In genomic region chr7:138909277-138910192, GRCm38 (mm10) we compare ENCODE assay signal across 8 mouse cellular contexts. TPM values are rescaled to one million over a fixed set of nuclear protein-coding genes. Genes with fewer than 3 reads are reported as not detected.
DNase-seq lines count a peak whose midpoint lies in the region; ATAC-seq lines count a peak whose summit lies in the region.

Gene Bnip3, minus strand, starts transcription at chr7:138909519.

- WGBS in intestine, embryonic 15.5 days: under 1% methylated on average over 65 of the region's 66 CpGs

- peak; percentile 95 for ATAC-seq in intestine, embryonic 15.5 days
- peak; percentile 90 for ATAC-seq in megakaryocyte-erythroid progenitor cell, adult 5-6 weeks (replicated peaks; ENCODE audit: low FRiP score, low TSS enrichment, poor library complexity, severe bottlenecking)

- peak; percentile 96 for DNase-seq in adrenal gland, adult 2 months
- DNase-seq in embryo, embryonic 11 days: peak; percentile 96
- DNase-seq in gastrocnemius, postnatal 36 days: peak; percentile 79 to 82
- peak; percentile 84 to 88 for DNase-seq in left cerebral cortex, postnatal 14 days (ENCODE audit: low spot score in 2 of 2)
- peak; percentile 88 for DNase-seq in right cerebral cortex, postnatal 14 days
- DNase-seq in urinary bladder, postnatal 25 days (ENCODE audit: low spot score): peak; percentile 85

- H3K9ac ChIP-seq in intestine, embryonic 15.5 days: peak within 1 kb of the TSS; percentile 84

- intact Hi-C loops in gastrocnemius, postnatal 36 days (cut with DNase I): no loop called here
- intact Hi-C loops in left cerebral cortex, postnatal 14 days (cut with DNase I): loop anchor here (5.0 kb wide), 1 partner anchor 62 kb away; the partner anchor contains the start of genes Mapk1ip1 and Ppp2r2d

- peak within 1 kb of the TSS; percentile 85 for H3K27ac ChIP-seq in intestine, embryonic 15.5 days

- peak within 1 kb of the TSS; percentile 78 for H3K4me3 ChIP-seq in intestine, embryonic 15.5 days (replicated peaks)

- no peaks in the 10 kb centered on the region for H3K36me3 ChIP-seq in intestine, embryonic 15.5 days

- no peaks in the 10 kb centered on the region for H3K9me3 ChIP-seq in intestine, embryonic 15.5 days

- no peaks in the 10 kb centered on the region for H3K27me3 ChIP-seq in intestine, embryonic 15.5 days (replicated peaks)

- H3K4me1 ChIP-seq in intestine, embryonic 15.5 days (replicated peaks): peaks cover 22% of the 10 kb centered on the region

- peak within 1 kb of the TSS; percentile 85 for H3K4me2 ChIP-seq in intestine, embryonic 15.5 days (replicated peaks)

RNA-seq across cellular contexts. Expression of gene Bnip3, which starts in this region (rescaled TPM):
- total RNA-seq in adrenal gland, adult 2 months (2021): 100 to 1,000 TPM; 220 to 303 TPM
- 107 and 126 TPM in 2 replicates for polyA plus RNA-seq in adrenal gland, adult 2 months (2012; rRNA removed)
- total RNA-seq in gastrocnemius, postnatal 36 days (2021): 100 to 1,000 TPM; 154 to 230 TPM
- polyA plus RNA-seq in intestine, embryonic 15.5 days (2015; fragmentation: Nextera tagmentation; extraction: Ambion mirVana): 171 and 203 TPM in 2 replicates
- total RNA-seq in left cerebral cortex, postnatal 14 days (2021): 100 to 1,000 TPM; 130 to 134 TPM
- total RNA-seq in megakaryocyte-erythroid progenitor cell, adult 5-6 weeks (2014; fragmentation: Nextera tagmentation): 3.5 and 14.2 TPM in 2 replicates
- 13.0 and 15.1 TPM in 2 replicates for total RNA-seq in megakaryocyte-erythroid progenitor cell, adult 5-6 weeks (2017)

Comparison
In these comparisons a context has a peak if more than half of its experiments do, and no peak if none do; other contexts are left out.
1. Peak in every context shown above with its lines: DNase-seq, ATAC-seq, H3K4me3 ChIP-seq and H3K27ac ChIP-seq.
2. RNA of gene Bnip3 (total RNA-seq): 220 to 303 TPM in adrenal gland, adult 2 months, 154 to 230 TPM in gastrocnemius, postnatal 36 days and 130 to 134 TPM in left cerebral cortex, postnatal 14 days; 3.5 to 15.1 TPM in megakaryocyte-erythroid progenitor cell, adult 5-6 weeks; every median in the first group is over 4 times any median in the second.